Mouse (Mus musculus): ENCODE data around the gene Med1. TPM values are rescaled to one million over a fixed set of nuclear protein-coding genes. Genes with fewer than 3 reads are reported as not detected.
"Not testable (repeated sequence)": the region's sequence is repeated elsewhere in the genome, so short reads cannot be mapped to it uniquely, and the experiment has no call there.

The Med1 gene
- 100 to 1,000 TPM in 1 of 3 experiments, 10 to 100 TPM in 2; 47.0 to 108 (median 55.5) TPM for polyA plus RNA-seq (2017; shearing (Covaris generic))

DNA sequence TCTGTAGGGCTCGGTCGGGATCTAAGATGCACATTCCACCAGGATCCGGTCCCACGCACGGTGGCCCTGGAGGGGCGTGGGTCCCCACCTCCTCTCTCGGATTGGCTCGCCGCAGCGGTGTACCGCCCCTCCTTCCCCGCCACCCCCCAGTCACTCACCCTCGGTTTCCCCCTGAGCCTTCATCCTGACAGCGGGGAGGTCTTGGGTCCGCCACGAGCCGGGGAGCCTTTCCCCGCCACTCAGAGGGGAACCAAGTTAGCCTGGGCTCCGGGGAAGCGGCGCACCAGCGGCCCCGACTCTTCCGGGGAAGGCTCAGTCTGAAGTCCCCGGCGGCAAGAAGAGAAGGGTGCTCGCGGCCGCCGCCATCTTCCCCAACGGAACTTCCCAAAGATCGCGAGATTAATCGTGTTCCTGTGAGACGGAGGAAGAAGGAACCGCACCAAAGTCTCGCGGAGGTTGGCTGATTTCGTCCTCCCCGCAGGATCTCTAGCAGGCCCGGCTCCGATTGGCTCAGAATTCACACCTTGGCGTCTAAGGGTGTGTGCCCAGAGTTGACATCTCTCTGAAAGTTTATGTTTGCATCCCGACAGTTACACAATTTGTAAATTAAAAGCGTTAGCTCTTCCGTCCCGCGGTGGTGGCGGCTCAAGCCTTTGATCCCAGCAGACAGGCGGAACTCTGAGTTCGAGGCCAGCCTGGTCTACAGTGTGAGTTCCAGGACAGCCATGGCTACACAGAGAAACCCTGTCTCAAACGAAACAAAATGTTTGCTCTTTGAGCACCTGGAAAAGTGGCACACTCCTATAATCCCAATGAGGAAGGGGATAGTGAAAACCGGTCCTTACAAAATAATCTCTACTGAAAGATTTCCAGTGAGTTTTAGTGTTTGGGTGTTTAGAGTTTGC lies at the start of gene Med1:
Gene Med1, minus strand, starts transcription at position 393 of the 905 bp plus-strand sequence.
- peak; percentile 97 for ATAC-seq

- ATAC-seq: no peak
These were observed 45.9 kb upstream of the Med1 start for GRCm38 (mm10) chr11:98238995-98239394.

GRCm38 (mm10) chr11:98238416-98238815 lies 45.3 kb upstream of the Med1 start:
- ATAC-seq: no peak

DNA sequence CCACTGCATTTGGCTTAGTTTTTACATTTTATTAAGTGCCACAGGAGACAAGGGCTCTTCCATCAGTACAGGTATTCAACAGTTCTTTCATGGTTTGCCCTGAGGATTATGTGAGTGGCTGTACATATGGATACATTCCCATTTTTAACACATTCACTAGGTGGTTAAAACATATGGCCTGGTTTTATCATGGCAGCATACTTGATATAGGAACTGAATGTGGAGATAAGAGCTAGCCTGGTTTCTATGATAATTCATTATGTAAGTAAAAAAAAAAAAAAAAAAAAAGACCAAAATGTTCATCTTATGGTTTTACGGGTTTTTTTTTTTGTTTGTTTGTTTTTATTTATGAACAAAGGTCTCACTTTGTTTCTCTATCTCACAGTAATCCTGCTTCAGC lies 33.3 kb upstream of the Med1 start:
- ATAC-seq: no peak

GRCm38 (mm10) chr11:98213311-98213710 lies 20.2 kb upstream of the Med1 start:
- no peak for ATAC-seq

GRCm38 (mm10) chr11:98209661-98210060 lies 16.6 kb upstream of the Med1 start:
- ATAC-seq: not testable (repeated sequence)

DNA sequence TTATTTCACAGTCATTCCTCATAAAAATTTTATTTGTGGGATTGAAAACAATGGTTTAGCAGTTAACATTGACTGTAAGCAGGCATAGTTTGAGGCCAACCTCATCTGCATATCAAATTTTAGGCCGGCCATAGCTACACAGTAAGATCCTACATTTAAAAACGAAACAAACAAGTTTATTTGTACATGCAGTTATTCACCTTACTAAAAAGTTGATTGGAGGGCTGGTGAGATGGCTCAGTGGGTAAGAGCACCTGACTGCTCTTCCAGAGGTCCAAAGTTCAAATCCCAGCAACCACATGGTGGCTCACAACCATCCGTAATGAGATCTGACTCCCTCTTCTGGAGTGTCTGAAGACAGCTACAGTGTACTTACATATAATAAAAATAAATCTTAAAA lies 13.2 kb upstream of the Med1 start:
- not testable (repeated sequence) for ATAC-seq

GRCm38 (mm10) chr11:98205463-98205862 lies 12.4 kb upstream of the Med1 start:
- ATAC-seq: no peak

DNA sequence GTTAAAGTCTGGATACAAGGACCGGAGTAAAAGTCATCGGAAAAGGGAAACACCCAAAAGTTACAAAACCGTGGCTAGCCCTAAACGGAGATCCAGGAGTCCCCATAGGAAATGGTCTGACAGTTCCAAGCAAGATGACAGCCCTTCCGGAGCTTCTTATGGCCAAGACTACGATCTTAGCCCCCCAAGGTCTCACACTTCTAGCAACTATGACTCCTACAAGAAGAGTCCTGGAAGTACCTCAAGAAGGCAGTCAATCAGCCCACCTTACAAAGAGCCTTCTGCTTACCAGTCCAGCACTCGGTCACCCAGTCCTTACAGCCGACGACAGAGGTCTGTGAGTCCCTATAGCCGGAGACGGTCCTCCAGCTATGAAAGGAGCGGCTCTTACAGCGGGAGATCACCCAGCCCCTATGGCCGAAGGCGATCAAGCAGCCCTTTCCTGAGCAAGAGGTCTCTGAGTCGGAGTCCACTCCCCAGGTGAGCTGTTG lies 10.9 kb upstream of the Med1 start:
- no peak for ATAC-seq

- no peak for ATAC-seq
These were observed 10.3 kb upstream of the Med1 start for GRCm38 (mm10) chr11:98203351-98203911.

DNA sequence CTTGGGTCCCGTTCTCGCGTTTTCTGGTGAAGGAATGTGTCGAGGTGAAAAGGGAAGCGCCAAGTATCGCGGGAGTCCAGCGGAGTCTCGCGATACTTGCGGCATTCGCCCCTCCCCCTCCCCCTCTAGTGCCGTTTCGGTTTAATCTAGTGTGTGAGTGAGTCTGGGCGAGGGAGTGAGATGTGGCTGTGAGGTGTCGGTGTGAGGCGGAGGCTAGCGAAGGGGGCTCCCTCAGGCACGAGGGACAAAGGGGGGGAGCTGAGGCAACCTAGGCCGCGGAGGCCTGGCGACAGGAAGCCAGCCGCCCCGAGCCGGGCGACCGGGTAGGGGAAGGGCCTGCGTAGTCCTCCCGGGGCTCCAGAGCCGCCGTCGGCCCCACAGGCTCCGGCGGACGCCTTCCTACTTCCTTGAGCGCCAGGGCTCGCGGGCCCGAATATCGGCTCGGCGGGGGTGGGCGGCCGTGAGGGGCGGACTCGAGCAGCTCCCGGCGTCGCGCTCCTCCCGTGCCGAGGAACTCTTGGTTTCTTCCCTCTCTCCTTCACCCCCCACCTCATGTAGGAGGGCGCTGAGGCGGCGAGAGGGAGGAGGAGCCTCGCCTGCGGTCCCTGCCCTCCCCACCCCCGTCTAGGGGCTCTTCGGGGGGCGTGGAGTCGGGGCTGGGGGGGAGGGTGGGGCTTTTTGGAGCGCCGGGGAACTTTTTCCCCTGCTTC lies 9.7 kb upstream of the Med1 start, which contains the start of gene Cdk12:
Gene Cdk12, plus strand, starts transcription at position 419 of the 710 bp plus-strand sequence.
- ATAC-seq: peak; percentile 96

DNA sequence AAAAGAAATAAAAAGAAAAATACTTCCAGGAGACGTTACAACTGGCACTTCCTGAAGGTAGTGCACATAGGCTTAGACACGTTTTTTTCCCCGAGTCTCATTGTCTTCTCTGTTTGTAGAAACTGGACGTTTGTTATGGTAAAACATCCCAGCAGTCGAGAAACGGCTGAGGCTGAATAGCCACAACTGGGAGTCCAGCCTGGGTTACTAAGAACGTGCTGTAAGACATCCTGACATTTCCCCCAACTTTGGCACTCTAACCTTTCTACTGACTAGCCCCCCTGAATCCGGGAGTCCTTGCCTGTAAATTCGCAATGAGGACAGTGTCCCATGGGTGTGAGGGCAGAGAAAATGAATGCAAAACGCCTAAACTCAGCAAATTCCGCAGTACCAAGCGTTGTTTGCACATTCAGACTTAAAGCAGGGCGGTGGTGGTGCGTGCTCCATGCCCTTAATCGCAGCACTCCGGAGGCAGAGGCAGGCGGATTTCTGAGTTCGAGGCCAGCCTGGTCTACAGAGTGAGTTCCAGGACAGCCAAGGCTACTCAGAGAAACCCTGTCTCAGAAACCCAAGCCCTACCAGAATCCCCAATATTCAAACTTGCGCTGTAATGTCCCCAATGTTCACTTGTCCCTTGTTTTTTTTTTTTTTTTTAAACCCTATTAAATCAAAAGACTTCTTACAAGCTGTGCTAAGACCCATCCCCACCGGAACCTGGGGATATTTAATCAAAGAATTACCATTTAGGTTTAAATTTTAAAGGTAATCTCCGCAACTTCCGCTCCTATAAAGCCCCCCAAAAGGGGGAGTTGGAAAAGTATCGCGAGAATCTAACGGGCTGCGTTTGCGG lies 8.9 kb upstream of the Med1 start:
- no peak for ATAC-seq

DNA sequence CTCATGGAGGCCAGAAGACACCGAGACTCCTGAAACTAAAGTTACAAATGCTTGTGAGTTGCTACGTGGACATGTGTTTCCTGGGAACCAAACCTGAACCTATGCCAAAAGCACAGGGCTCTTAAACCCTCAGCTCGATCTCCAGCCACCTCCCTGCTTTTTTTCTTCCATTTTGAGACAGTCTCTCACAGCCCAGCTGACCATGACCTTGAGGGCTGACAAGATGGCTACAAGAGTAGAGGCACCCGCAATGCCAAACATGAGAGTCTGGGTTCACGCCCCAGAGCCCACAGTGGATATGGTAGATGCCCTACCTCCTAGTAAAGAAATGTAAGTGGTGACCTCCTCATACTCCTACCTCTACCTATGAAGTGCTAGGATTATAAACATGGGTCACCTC lies 2.3 kb downstream of the Med1 start:
- ATAC-seq: no peak

DNA sequence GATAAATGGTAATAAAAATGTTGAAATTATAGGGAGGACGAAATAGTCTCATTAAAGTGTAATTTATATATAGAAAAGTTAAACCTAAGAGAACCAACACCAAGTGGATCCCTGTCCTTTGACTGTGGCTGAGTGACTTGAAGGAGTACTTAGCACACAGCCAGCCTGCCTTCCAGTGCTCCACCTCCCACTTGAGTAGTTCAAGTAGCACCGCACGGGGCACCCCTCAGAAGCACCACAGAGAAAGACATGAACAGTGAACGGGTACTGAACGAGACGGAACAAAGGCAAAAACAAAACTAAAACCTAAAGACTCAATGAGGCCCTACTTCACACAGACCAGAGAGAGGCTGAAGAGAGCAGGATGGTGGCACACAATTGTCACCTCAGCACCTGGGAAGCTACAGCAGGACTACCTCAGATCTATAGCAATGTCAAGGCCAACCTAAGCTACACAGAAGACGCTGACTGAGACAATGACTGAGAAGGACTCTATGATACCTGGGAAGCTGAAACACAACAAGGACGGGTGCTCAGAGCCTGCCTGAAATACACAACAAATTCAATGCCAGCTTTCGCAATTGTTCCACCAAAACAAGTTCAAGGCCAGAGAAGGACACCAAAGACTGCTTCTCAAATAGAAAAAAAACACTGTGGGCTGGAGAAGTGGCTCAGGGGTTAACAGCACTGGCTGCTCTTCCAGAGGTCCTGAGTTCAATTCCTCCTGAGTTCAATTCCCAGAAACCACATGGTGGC lies 5.3 kb downstream of the Med1 start:
- no peak for ATAC-seq

- not testable (repeated sequence) for ATAC-seq
These were observed 10.9 kb downstream of the Med1 start for GRCm38 (mm10) chr11:98182149-98182548.

DNA sequence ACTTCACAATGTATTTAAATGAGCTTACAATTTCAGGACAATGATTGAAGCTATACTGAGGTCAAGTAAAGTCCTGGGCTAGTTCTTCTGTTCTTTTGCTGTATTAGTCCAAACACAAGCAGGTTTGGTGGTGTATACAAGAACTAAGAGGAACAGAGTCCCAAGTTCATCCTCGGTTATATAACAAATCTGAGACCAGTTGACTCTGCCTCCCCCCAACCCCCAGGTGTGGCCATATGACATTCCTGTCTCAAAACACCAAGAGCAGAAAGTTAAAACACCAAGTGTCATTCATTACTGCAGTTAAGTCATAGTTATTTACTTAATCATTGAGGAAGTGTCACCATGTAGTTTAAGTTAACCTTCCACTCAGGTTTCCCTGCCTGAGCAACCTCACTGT lies 24.7 kb downstream of the Med1 start:
- ATAC-seq: no peak

DNA sequence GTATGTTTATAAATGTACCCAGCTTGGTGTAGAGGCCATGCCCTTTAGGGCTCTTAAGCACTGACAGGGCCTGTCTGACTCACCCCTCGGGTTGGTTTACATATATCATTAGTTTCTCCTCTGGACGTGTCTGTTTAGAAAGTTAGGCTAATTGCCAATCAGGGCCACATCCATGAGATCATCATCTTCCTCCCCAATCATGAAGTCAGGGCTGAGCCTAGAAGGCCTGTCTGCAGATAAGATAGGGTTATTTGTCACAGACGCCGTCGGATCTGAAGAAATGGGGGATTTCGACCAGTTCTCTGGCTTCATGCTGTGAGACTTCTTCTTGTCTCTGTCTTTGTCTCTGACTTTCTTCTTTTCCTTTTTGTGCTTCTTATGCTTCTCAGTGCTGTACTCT lies 38.0 kb downstream of the Med1 start:
- no peak for ATAC-seq

DNA sequence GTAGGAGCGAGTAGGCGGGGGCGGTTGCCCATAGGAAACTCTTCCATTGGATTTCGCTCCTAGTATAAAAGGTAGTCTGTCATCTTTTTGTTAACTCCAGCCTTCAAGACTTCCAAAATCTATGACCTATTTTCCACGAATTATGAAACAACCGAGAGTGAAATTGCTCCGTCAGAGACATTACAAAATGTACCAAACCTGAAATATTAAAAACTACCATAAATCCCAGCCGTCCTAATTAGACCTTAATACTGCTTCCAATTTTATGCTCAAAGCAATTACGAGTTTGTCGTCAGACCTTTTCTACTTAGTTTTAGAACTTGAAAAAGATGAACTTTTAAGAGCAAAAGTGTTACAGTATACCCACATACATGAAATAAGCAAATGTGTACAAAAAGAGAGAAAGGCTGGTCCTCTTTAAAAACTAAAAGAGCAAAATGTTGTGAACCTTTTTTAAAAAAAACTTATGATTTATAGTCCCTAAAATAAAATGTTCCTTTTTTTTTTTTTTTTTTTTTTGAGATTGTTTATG lies 42.4 kb downstream of the Med1 start:
- peak; percentile 3 for ATAC-seq

DNA sequence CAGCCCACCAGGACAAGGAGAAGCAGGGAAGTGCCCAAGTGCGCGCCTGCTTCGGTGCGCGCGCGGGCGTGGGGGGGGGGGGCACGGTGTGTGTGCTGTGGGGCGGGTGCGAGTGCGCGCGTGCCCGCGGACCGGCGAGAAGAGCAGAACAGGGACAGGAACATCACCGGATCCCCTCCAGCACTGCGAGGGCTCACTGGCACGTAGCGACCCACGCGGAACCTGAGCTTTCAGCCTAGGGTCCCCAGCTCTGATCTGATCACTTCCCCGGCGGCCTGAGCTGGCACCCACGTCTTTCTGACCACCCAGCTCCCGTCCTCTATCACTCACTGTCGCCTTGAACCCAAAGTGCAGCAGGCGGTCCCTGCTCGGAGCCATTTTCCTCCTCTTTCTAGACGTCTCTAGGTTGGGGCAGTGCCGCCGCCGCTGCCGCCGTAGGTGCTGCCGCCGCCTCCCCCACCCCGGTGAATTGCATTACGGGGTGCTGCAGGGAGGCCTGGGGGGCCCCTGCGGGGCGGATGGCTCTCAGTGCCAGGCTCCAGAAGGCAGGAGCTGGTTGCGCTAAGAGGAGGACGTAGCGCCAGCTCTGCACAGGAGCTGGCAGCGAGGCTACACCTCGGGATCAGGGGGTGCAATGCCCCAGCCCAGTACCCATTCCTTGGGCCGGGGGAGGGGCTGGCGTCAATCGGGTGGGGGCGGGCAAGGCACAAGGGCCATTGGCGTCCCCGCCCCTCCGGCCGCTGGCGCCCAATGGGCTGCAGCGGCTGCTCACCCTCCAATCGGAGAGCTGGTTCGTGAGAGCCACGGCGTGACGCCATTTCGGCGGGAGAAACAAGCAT lies 43.1 kb downstream of the Med1 start, which contains the start of gene Fbxl20:
Gene Fbxl20, minus strand, starts transcription at position 618 of the 839 bp plus-strand sequence.
- ATAC-seq: peak; percentile 80

DNA sequence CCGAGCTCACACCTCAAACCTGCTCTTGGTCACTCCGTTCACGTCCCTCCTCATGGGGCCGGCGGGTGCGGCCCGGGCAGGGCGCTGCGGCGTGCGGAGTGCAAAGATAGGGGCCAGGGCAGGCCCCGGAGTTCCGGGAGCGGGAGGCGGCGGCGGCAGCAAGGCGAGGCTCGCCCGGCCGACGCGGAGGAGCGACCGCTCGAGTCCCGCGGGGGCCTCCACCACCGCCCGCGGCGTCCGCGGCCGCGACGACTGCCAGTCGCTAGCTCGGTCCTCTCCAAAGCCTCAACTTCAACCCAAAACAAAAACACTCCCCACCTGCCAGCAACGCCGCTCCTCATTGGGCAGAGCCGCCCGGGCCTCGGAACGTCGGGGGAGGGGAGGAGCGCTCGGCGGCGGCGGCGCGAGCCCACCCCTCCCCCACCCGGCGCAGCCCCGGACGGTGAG lies 43.8 kb downstream of the Med1 start:
- ATAC-seq: peak; percentile 58

Measured in inflammation-experienced regulatory T-cells, adult 6 months (primary cell).